Mouse (Mus musculus): ENCODE results near the gene Zfp784.
"Not testable (repeated sequence)": the region's sequence is repeated elsewhere in the genome, so short reads cannot be mapped to it uniquely, and the experiment has no call there.

Zfp784 gene

GRCm38 (mm10) chr7:5019576-5019975 is 18.7 kb downstream of the Zfp784 start:
- not testable (repeated sequence) for DNase-seq

- DNase-seq, result no peak
Measured at GRCm38 (mm10) chr7:5017931-5018330, 20.3 kb downstream of the Zfp784 start.

- no peak for DNase-seq
Measured at GRCm38 (mm10) chr7:5017352-5017751, 20.9 kb downstream of the Zfp784 start.

- DNase-seq, result no peak
Measured at GRCm38 (mm10) chr7:5016920-5017319, 21.3 kb downstream of the Zfp784 start.

- peak in 1 of 2 experiments; percentile 33 for DNase-seq
Measured at GRCm38 (mm10) chr7:5016057-5016456, 22.2 kb downstream of the Zfp784 start.

GRCm38 (mm10) chr7:5015118-5016001 is 22.9 kb downstream of the Zfp784 start, which contains the start of gene Gm44973:
TSS of gene Gm44973 (plus strand) at chr7:5015496.
- DNase-seq, result peak; percentile 96 to 98

- DNase-seq, result peak; percentile 98
Measured at GRCm38 (mm10) chr7:5014251-5015117, 23.8 kb downstream of the Zfp784 start, which contains the start of the genes Zfp524 and Fiz1. TSS of gene Zfp524 (plus strand) at chr7:5014415. TSS of gene Fiz1 (minus strand) at chr7:5014697.

- DNase-seq, result no peak
Measured at GRCm38 (mm10) chr7:5012681-5013513, 25.3 kb downstream of the Zfp784 start.

GRCm38 (mm10) chr7:5008229-5008628 is 30.0 kb downstream of the Zfp784 start:
- no peak for DNase-seq

GRCm38 (mm10) chr7:5002876-5003275 is 35.4 kb downstream of the Zfp784 start:
- DNase-seq, result not testable (repeated sequence)

GRCm38 (mm10) chr7:4999876-5000275 is 38.4 kb downstream of the Zfp784 start:
- DNase-seq, result peak; percentile 29 to 60

- DNase-seq, result no peak
Measured at GRCm38 (mm10) chr7:4996934-4997333, 41.3 kb downstream of the Zfp784 start.

- DNase-seq, result peak; percentile 93 to 95
Measured at GRCm38 (mm10) chr7:4996003-4996895, 42.0 kb downstream of the Zfp784 start, which contains the start of gene Zfp579. TSS of gene Zfp579 (minus strand) at chr7:4996158.

- DNase-seq, result no peak
Measured at GRCm38 (mm10) chr7:4995268-4996002, 42.8 kb downstream of the Zfp784 start.

GRCm38 (mm10) chr7:4993999-4994788 is 44.1 kb downstream of the Zfp784 start:
- no peak for DNase-seq

GRCm38 (mm10) chr7:4993347-4993998 is 44.8 kb downstream of the Zfp784 start:
- no peak for DNase-seq

GRCm38 (mm10) chr7:4988250-4988649 is 50.0 kb downstream of the Zfp784 start:
- DNase-seq, result no peak
